Mouse (Mus musculus) hindbrain, embryonic 11.5 days (tissue): ENCODE data around the gene Tiam1. TPM values are rescaled to one million over a fixed set of nuclear protein-coding genes. Genes with fewer than 3 reads are reported as not detected.
"Not testable (repeated sequence)": the region's sequence is repeated elsewhere in the genome, so short reads cannot be mapped to it uniquely, and the experiment has no call there.

Source experiments
- ATAC-seq: fragments of 200-750 bp; cut with Nextera tagmentation; 2 replicates; pipeline ENCODE4 v1.8.0; 2017; ENCODE audit warnings: mild to moderate bottlenecking, moderate TSS enrichment, moderate library complexity; ENCODE audit not compliant: low FRiP score
- DNase-seq: peaks from one replicate; pipeline ENCODE4 v3.0.0-alpha.2; 2015; ENCODE audit warnings: low spot score
- H3K27ac ChIP-seq: fragments of 300-500 bp; sonication (generic); 2 replicates; pipeline ENCODE4 v1.5.1; 2014; ENCODE audit warnings: mild to moderate bottlenecking, low read depth, low read length
- H3K27me3 ChIP-seq: fragments of 300-500 bp; sonication (generic); 2 replicates; pipeline ENCODE4 v1.6.1; 2014; ENCODE audit warnings: mild to moderate bottlenecking, low read length, moderate library complexity, mixed read lengths; ENCODE audit not compliant: control insufficient read depth, insufficient read depth
- H3K36me3 ChIP-seq: fragments of 300-500 bp; sonication (generic); 2 replicates; pipeline ENCODE4 v1.6.1; 2014; ENCODE audit warnings: mild to moderate bottlenecking, low read length, moderate library complexity, mixed read lengths; ENCODE audit not compliant: control insufficient read depth, insufficient read depth
- H3K4me1 ChIP-seq: fragments of 300-500 bp; sonication (generic); replicated peaks from 2 replicates; pipeline ENCODE4 v1.6.1; 2014; ENCODE audit warnings: low read length, mixed read lengths; ENCODE audit not compliant: control insufficient read depth, insufficient read depth
- H3K4me2 ChIP-seq: fragments of 300-500 bp; sonication (generic); replicated peaks from 2 replicates; pipeline ENCODE4 v1.6.1; 2014; ENCODE audit warnings: mild to moderate bottlenecking, low read depth, low read length
- H3K4me3 ChIP-seq: fragments of 300-500 bp; sonication (generic); 2 replicates; pipeline ENCODE4 v1.5.1; 2014; ENCODE audit warnings: low read depth, low read length
- H3K9ac ChIP-seq: fragments of 300-500 bp; sonication (generic); 2 replicates; pipeline ENCODE4 v1.6.1; 2014; ENCODE audit warnings: low read depth, low read length
- H3K9me3 ChIP-seq: fragments of 300-500 bp; sonication (generic); 2 replicates; pipeline ENCODE4 v1.6.1; 2016; ENCODE audit warnings: low read length; ENCODE audit not compliant: control insufficient read depth
- WGBS: fragments of 180-500 bp; shearing (Covaris S2); extraction: QIAGEN DNeasy Blood & Tissue Kit; methylation state at CpG from one replicate; pipeline ENCODE4 v1.1.7; 2014; 5-methylcytosine and 5-hydroxymethylcytosine counted together
- polyA plus RNA-seq: library from polyadenylated mRNA; unstranded; fragments of >200 nt; fragmentation: Nextera tagmentation; extraction: Ambion mirVana; gene quantifications from 2 replicates; pipeline ENCODE4 v1.2.1, GENCODE M21; 2014

The Tiam1 gene
- polyA plus RNA-seq, 1 experiment from 2014 or later, result 27.6 TPM

DNA sequence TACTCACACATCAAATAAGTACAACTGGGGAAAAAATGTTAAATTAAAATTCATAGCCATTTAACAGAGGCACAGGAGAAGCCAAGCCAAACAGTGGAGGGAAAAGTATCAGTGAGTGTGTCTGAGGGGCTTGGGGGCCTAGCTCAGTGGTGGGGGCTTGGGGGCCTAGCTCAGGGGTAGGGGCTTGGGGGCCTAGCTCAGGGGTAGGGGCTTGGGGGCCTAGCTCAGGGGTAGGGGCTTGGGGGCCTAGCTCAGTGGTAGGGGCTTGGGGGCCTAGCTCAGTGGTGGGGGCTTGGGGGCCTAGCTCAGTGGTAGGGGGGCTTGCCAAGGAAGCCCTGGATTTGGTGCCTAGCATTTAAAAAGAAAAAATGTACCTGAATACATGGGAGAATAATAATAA lies 72.4 kb downstream of the Tiam1 start:
- H3K9me3 ChIP-seq, H3K4me2 ChIP-seq, H3K27ac ChIP-seq, DNase-seq, H3K27me3 ChIP-seq, H3K36me3 ChIP-seq, H3K4me3 ChIP-seq, H3K9ac ChIP-seq: not testable (repeated sequence)
- peaks cover 15% of the 10 kb centered on the region for H3K4me1 ChIP-seq
- peak; percentile 84 for ATAC-seq

DNA sequence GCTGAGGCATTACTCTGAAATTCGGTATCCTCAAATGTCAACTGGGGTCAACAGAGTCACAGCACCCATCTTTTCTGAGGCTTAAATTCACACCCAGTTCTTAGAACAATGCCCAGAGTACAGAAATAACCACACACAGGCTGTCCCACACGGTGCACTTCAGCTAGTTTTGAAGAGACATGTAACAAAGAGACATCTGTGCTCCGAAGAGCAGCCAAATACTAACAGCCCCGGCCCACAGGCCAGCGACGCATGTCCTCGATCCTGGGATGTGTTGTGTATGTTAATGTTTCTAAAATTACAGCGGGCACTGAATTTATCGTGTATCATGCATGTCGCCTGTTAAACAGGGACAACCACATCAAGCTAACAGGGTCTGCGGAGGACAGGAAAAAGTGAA lies 73.5 kb downstream of the Tiam1 start:
- 85% methylated on average over 11 of the region's 11 CpGs for WGBS
- ATAC-seq, result no peak
- no peak overlapping the region for H3K27ac ChIP-seq

DNA sequence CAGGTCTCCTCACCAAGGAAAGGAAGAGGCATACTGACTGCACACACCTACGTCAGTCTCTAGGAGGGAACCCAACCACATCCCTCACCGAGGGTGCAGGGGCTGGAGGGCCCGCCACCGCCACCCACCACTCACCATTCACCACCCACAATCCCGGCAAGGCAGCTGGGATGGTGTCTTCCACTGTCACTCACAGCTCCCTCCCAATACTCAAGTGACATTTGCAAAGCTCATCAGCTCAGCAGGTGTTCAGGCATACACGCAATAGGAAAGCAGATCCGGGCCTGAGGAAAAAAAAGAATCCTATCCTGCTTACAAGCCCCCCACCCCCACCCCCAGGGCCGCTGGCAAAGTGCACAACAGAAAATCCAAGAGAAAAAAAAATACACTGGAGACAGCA lies 74.4 kb downstream of the Tiam1 start:
- Histone ChIP-seq H3K27me3 (peaks cover 3% of the 10 kb centered on the region; the same call in 1 of the 2 replicates), H3K9me3 (no peaks in the 10 kb centered on the region), H3K9ac (no peak overlapping the region), H3K36me3 (0 out of 2 replicates have a peak, but pooled peaks cover 2% of the 10 kb centered on the region), H3K4me3 (no peak overlapping the region), H3K4me1 (peaks cover 15% of the 10 kb centered on the region), H3K4me2 (no peak overlapping the region), H3K27ac (no peak overlapping the region)
- 57% methylated on average over 8 of the region's 8 CpGs for WGBS
- no peak for DNase-seq
- ATAC-seq, result no peak

More for the DNA sequence above, 73.5 kb downstream of the Tiam1 start:
- DNase-seq, result no peak
- Histone ChIP-seq H3K4me2 (no peak overlapping the region), H3K36me3 (no peaks in the 10 kb centered on the region), H3K27me3 (peaks cover 3% of the 10 kb centered on the region; the same call in 1 of the 2 replicates), H3K9ac (no peak overlapping the region), H3K4me1 (peaks cover 15% of the 10 kb centered on the region), H3K4me3 (no peak overlapping the region), H3K9me3 (no peaks in the 10 kb centered on the region)

DNA sequence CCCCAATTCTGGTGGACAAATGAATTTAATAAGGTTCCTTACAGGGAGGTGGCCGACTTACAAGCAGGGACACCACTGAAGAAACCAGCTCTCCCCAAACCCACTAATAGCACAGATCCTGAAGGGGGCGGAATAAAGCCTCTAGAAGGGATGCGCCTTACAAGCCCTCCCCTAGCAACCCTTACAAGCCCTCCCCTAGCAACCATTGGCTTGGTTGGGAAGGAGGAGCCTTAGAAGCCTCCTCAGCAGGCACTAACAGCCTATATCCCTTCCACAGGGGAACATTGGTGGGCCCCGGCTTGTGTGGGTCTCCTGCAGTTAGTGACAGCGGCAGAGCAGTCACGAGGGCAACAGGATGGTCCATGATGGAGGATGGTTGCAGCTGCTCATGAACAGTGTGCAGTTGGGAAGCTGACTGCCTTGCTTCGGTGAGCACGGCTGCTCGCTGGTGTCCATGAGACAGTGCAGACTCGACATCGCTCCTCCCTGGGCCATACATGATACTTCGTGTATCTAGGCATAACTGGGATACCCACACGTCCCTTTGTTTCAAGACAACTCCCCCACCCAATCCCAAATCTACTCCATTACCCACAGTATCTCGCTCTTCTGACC lies 90.6 kb downstream of the Tiam1 start:
- H3K4me1 ChIP-seq, result no peaks in the 10 kb centered on the region
- no peak overlapping the region for H3K4me2 ChIP-seq
- ATAC-seq, result peak; percentile 65
- DNase-seq, result peak; percentile 62
- H3K9me3 ChIP-seq, result no peaks in the 10 kb centered on the region
- no peaks in the 10 kb centered on the region for H3K36me3 ChIP-seq
- H3K27ac ChIP-seq, result 0 out of 2 replicates have a peak overlapping the region, but pooled peaks have one; percentile 13
- no peak overlapping the region for H3K9ac ChIP-seq
- no peak overlapping the region for H3K4me3 ChIP-seq
- WGBS, result 74% methylated on average over 14 of the region's 14 CpGs
- no peaks in the 10 kb centered on the region for H3K27me3 ChIP-seq

DNA sequence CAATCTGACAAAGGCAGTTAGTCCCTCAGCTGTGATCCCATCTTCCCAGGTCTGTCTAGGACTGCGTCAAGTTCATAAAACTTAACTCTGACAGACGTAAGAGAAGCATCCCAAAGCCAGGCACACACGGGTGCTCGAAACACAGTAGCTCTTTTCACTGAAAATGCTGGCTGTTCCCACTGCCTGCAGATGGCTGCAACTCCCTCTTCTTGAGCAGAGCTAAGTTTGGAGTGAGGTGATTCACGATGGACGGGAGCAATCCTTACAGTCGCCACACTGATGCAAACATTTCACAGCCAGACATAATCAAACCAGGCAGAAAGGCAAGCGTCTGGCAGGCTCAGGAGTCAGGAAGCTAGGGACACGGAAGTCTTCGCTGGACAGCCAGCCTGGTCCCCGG lies 91.2 kb downstream of the Tiam1 start:
- H3K9me3 ChIP-seq, result no peaks in the 10 kb centered on the region
- no peaks in the 10 kb centered on the region for H3K27me3 ChIP-seq
- H3K4me2 ChIP-seq, result no peak overlapping the region
- WGBS, result 88% methylated on average over 11 of the region's 11 CpGs
- H3K9ac ChIP-seq, result no peak overlapping the region
- no peak overlapping the region for H3K27ac ChIP-seq
- H3K4me3 ChIP-seq, result no peak overlapping the region
- H3K4me1 ChIP-seq, result no peaks in the 10 kb centered on the region
- no peaks in the 10 kb centered on the region for H3K36me3 ChIP-seq
- ATAC-seq (peak; percentile 4; the same call in 1 of the 2 replicates), DNase-seq (no peak)

DNA sequence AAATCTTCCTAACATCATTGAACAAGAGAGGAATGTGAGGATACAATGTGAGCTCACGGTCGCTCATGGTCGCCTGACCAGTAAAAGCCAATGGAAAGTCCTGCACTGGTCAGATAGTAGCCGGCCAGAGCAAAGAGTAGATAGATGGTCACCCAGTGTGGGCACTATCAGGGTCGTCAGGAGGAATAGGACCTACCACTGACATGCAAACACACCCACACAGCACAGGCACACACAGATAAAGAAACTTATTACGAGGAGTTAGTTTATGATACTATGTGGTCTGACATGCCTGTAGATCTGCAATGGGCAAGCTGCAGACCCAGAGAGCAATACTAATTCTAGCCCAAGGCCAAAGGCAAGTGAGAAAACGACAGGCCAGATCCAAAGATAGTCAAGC lies 92.5 kb downstream of the Tiam1 start:
- 91% methylated on average over 7 of the region's 7 CpGs for WGBS

DNA sequence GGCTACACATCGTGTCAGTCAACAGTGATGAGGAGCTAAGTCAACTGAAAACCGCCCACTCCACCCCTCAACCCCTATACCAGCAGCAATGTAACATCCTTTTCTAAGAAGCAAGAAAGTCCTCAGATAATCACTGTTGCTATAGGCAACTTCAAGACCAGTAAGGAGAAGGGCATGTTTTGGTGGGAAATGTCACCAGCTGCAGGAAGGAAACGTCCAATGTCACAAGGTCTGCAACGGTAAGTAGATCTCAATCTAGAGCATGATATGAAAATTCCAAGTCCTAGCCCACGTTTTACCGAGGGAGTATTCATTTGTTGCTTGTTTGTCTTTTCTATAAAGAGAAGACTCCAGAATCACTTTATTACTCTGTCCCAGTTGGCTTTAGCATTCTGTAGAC lies 95.7 kb downstream of the Tiam1 start:
- no peak for ATAC-seq

More for the DNA sequence above, 92.5 kb downstream of the Tiam1 start:
- Histone ChIP-seq H3K9ac (no peak overlapping the region), H3K4me3 (no peak overlapping the region), H3K36me3 (no peaks in the 10 kb centered on the region), H3K27me3 (no peaks in the 10 kb centered on the region), H3K4me1 (no peaks in the 10 kb centered on the region), H3K9me3 (no peaks in the 10 kb centered on the region), H3K27ac (no peak overlapping the region), H3K4me2 (no peak overlapping the region)
- DNase-seq, result no peak
- ATAC-seq, result no peak

DNA sequence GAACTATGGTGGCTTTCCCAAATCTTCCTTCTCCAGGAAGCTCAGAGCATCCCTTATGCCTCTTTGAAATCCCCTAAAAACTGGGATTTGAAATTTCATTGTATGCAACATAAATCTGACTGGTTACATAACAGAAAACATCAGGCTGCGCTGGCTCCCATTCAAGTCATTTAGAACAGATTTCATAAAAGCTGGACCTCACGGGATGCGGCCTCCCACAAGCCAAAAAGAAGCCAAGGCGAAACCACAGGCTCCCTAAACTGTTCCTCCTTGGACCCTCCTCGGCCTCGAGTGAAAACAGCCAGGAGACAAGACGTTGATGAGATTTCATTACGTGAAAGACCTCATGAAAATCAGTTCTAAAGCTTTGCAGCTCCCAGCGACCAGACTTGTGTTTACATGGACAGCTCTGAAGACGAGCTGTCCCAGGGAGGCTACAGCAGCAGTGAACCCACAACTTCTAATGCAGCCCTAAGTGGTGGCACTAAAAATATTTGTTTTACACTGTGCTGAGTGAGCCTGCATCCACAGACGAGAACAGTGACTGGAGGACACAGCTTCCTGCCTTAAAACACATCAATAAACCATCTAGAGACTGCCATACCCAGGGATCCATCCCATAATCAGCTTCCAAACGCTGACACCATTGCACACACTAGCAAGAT lies 96.9 kb downstream of the Tiam1 start:
- Histone ChIP-seq H3K36me3 (no peaks in the 10 kb centered on the region), H3K9me3 (no peaks in the 10 kb centered on the region), H3K9ac (no peak overlapping the region), H3K27ac (no peak overlapping the region), H3K4me2 (no peak overlapping the region), H3K4me3 (no peak overlapping the region), H3K27me3 (no peaks in the 10 kb centered on the region), H3K4me1 (no peaks in the 10 kb centered on the region)
- DNase-seq, result no peak
- no peak for ATAC-seq
- 81% methylated on average over 12 of the region's 12 CpGs for WGBS

More for the DNA sequence above, 95.7 kb downstream of the Tiam1 start:
- Histone ChIP-seq H3K27me3 (no peaks in the 10 kb centered on the region), H3K9ac (no peak overlapping the region), H3K4me1 (no peaks in the 10 kb centered on the region), H3K27ac (no peak overlapping the region), H3K4me2 (no peak overlapping the region), H3K36me3 (no peaks in the 10 kb centered on the region), H3K4me3 (no peak overlapping the region), H3K9me3 (no peaks in the 10 kb centered on the region)
- DNase-seq, result no peak
- 89% methylated on average over 6 of the region's 6 CpGs for WGBS

DNA sequence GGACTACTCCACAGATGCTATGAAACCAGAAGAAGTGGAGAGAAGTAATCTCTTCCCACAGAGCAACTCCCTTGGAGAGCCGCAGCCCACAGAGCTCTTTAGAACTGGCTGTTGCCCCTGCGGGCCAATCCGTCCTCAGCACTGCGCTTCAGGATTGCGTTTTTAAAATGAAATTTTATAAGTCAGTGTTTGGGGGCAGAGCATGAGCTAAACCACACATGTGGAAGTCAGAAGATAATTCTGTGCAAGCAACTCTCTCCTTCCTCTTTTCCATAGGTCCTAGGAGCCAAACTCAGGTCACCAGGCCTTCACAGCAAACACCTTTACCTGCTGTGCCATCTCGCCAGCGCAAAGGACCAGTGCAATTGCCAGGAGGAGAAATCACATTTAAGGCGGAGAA lies 98.0 kb downstream of the Tiam1 start:
- DNase-seq (no peak), ATAC-seq (no peak)
- Histone ChIP-seq H3K4me1 (no peaks in the 10 kb centered on the region), H3K4me3 (no peak overlapping the region), H3K4me2 (no peak overlapping the region), H3K36me3 (no peaks in the 10 kb centered on the region), H3K9me3 (no peaks in the 10 kb centered on the region), H3K27ac (no peak overlapping the region), H3K9ac (no peak overlapping the region), H3K27me3 (no peaks in the 10 kb centered on the region)
- 96% methylated on average over 8 of the region's 8 CpGs for WGBS
